Mouse (Mus musculus) neural tube, embryonic 14.5 days (tissue): ENCODE measurements around the gene Per2. TPM values are rescaled to one million over a fixed set of nuclear protein-coding genes. Genes with fewer than 3 reads are reported as not detected.
"Not testable (repeated sequence)": the region's sequence is repeated elsewhere in the genome, so short reads cannot be mapped to it uniquely, and the experiment has no call there.

ENCODE experiments used
- ATAC-seq: fragments of 200-750 bp; cut with Nextera tagmentation; 2 replicates; pipeline ENCODE4 v1.8.0; 2017; ENCODE audit warnings: low read depth, mild to moderate bottlenecking, moderate TSS enrichment, moderate library complexity
- H3K27ac ChIP-seq: fragments of 300-500 bp; sonication (generic); 2 replicates; pipeline ENCODE4 v1.5.1; 2014; ENCODE audit warnings: low read depth, mild to moderate bottlenecking, control low read depth, low read length, moderate library complexity, mixed read lengths
- H3K27me3 ChIP-seq: fragments of 300-500 bp; sonication (generic); 2 replicates; pipeline ENCODE4 v1.6.1; 2014; ENCODE audit warnings: low read length; ENCODE audit not compliant: control insufficient read depth, insufficient read depth
- H3K36me3 ChIP-seq: fragments of 300-500 bp; sonication (generic); 2 replicates; pipeline ENCODE4 v1.6.1; 2014; ENCODE audit warnings: low read length, mixed read lengths; ENCODE audit not compliant: control insufficient read depth, insufficient read depth
- H3K4me1 ChIP-seq: fragments of 300-500 bp; sonication (generic); 2 replicates; pipeline ENCODE4 v1.6.1; 2014; ENCODE audit warnings: low read length; ENCODE audit not compliant: control insufficient read depth, insufficient read depth
- H3K4me2 ChIP-seq: fragments of 300-500 bp; sonication (generic); 2 replicates; pipeline ENCODE4 v1.6.1; 2014; ENCODE audit warnings: mild to moderate bottlenecking, low read depth, low read length, control low read depth
- H3K4me3 ChIP-seq: fragments of 300-500 bp; sonication (generic); 2 replicates; pipeline ENCODE4 v1.5.1; 2014; ENCODE audit warnings: low read depth, low read length, control low read depth, mixed read lengths
- H3K9ac ChIP-seq: fragments of 300-500 bp; sonication (generic); replicated peaks from 2 replicates; pipeline ENCODE4 v1.6.1; 2014; ENCODE audit warnings: low read depth, mild to moderate bottlenecking, control low read depth, low read length, mixed read lengths
- H3K9me3 ChIP-seq: fragments of 300-500 bp; sonication (generic); 2 replicates; pipeline ENCODE4 v1.6.1; 2016; ENCODE audit warnings: low read length; ENCODE audit not compliant: control insufficient read depth
- WGBS: fragments of 180-500 bp; shearing (Covaris S2); extraction: QIAGEN DNeasy Blood & Tissue Kit; methylation state at CpG from one replicate; pipeline ENCODE4 v1.1.7; 2014; 5-methylcytosine and 5-hydroxymethylcytosine counted together
- polyA plus RNA-seq: library from polyadenylated mRNA; unstranded; fragments of >200 nt; fragmentation: Nextera tagmentation; extraction: Ambion mirVana; gene quantifications from 2 replicates; pipeline ENCODE4 v1.2.1, GENCODE M21; 2014

Per2 gene
- polyA plus RNA-seq, 1 experiment from 2014 or later, result 3.7 TPM

DNA sequence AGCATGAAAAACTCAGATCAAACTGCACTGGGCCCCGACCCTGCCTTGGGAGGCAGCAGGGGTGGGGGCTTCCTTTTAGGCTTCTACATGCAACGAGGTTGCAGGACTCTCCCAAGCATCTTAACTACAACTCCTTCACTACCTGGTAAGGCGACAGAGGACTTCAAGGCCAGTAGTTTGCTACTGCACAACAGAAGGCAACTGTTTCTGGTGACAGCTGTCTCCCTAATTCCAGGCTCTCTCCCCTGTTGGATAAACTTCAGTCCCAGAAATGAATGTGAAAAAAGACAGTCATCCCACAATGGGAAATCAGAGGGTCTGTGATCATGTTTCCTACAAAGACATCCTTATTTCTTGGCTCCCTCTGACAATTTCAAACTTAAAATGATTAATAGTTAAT is 26.3 kb upstream of the Per2 start:
- Histone ChIP-seq H3K4me2 (no peak overlapping the region), H3K36me3 (no peaks in the 10 kb centered on the region), H3K27me3 (no peaks in the 10 kb centered on the region), H3K4me3 (no peak overlapping the region), H3K4me1 (no peaks in the 10 kb centered on the region), H3K27ac (no peak overlapping the region), H3K9me3 (no peaks in the 10 kb centered on the region), H3K9ac (no peak overlapping the region)
- ATAC-seq, result no peak
- WGBS, result 66% methylated on average over 3 of the region's 3 CpGs

- ATAC-seq, result no peak
- Histone ChIP-seq H3K4me1 (no peaks in the 10 kb centered on the region), H3K27ac (no peak overlapping the region), H3K27me3 (no peaks in the 10 kb centered on the region), H3K9ac (no peak overlapping the region), H3K9me3 (no peaks in the 10 kb centered on the region), H3K36me3 (no peaks in the 10 kb centered on the region), H3K4me2 (no peak overlapping the region), H3K4me3 (no peak overlapping the region)
- 80% methylated on average over 5 of the region's 5 CpGs for WGBS
These were observed 24.9 kb upstream of the Per2 start for GRCm38 (mm10) chr1:91484011-91484346.

DNA sequence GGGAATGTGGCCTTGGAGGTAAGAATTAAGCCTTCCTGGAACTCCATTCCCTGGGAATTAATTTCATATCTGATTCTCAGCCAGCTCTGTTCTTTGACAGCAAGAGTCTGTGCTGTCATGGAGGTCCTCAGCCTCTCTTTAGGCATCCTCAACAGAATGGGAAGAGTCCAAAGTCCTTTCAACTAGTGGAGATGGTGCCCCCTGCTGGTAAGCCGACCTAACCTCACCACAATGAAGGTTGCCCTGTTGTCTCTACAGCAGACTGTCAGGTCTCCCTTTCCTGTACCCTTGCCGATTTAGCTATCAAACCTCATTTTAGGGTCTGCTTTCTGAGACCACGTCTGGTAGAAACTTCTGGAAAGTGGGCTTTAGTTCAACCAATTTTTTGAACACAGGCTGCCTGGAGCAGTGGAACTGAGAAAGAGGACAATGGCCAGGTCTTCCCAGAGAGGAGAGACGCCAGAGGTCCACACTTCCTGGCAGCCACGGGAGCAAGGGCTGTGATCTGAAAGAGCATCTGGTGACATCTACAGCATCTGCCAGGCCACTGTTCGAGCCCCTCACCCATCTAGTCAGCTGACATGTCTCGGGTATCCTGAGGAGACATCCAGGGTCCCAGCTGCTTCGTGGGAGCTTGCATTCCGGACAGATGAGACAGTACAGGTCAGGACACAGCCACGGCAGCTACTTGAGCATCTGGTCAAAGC is 24.3 kb upstream of the Per2 start:
- no peaks in the 10 kb centered on the region for H3K4me1 ChIP-seq
- no peak overlapping the region for H3K9ac ChIP-seq
- no peak overlapping the region for H3K27ac ChIP-seq
- H3K9me3 ChIP-seq, result no peaks in the 10 kb centered on the region
- H3K36me3 ChIP-seq, result no peaks in the 10 kb centered on the region
- H3K4me2 ChIP-seq, result no peak overlapping the region
- H3K27me3 ChIP-seq, result no peaks in the 10 kb centered on the region
- WGBS, result 52% methylated on average over 10 of the region's 10 CpGs
- H3K4me3 ChIP-seq, result no peak overlapping the region
- ATAC-seq, result peak; percentile 61; the same call in 1 of the 2 replicates

DNA sequence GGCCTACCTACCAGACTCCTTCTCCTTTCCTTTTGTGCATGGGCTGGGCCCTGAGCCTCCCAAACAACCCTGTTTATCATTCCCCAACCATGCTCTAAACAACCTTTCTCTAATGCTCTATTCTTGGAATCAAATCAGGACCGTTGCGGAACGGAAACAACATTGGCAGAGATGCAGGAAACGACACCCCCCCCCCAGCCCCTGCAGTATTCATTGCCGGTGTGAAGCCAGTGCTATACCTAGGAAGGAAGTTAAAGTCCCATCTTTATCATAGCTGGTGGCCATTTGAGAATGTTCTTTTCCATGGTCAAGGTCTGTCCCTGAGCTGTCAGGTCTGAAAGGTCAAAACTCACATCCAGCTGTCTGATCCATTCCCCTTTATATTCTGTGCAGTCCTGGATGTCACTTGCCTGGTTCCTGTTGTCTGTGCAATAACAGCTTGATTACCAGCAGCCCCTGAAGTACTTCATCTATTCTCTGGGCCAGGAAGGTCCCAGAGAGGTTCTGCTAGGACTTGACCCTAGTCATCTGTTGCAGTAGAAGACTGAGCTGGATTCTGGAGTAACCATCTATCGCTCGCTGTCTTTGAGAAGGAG is 23.6 kb upstream of the Per2 start:
- ATAC-seq, result no peak
- Histone ChIP-seq H3K27me3 (no peaks in the 10 kb centered on the region), H3K9me3 (no peaks in the 10 kb centered on the region), H3K4me3 (no peak overlapping the region), H3K27ac (no peak overlapping the region), H3K4me2 (no peak overlapping the region), H3K4me1 (no peaks in the 10 kb centered on the region), H3K36me3 (no peaks in the 10 kb centered on the region), H3K9ac (no peak overlapping the region)
- 77% methylated on average over 7 of the region's 7 CpGs for WGBS

- ATAC-seq, result no peak
- Histone ChIP-seq H3K27ac (no peak overlapping the region), H3K27me3 (no peaks in the 10 kb centered on the region), H3K4me3 (no peak overlapping the region), H3K36me3 (no peaks in the 10 kb centered on the region), H3K4me2 (no peak overlapping the region), H3K4me1 (no peaks in the 10 kb centered on the region), H3K9me3 (no peaks in the 10 kb centered on the region), H3K9ac (no peak overlapping the region)
- 97% methylated on average over 1 of the region's 1 CpGs for WGBS
These were observed 19.8 kb upstream of the Per2 start for GRCm38 (mm10) chr1:91478958-91479357.

GRCm38 (mm10) chr1:91478145-91478544 is 19.0 kb upstream of the Per2 start:
- not testable (repeated sequence) for H3K4me1 ChIP-seq, H3K27me3 ChIP-seq, H3K9me3 ChIP-seq, H3K4me2 ChIP-seq, H3K27ac ChIP-seq, H3K36me3 ChIP-seq, ATAC-seq, H3K4me3 ChIP-seq, H3K9ac ChIP-seq
- WGBS, result 94% methylated on average over 9 of the region's 13 CpGs

- no peaks in the 10 kb centered on the region for H3K4me1 ChIP-seq
- H3K27me3 ChIP-seq, result no peaks in the 10 kb centered on the region
- ATAC-seq, result no peak
- no peaks in the 10 kb centered on the region for H3K36me3 ChIP-seq
- H3K4me3 ChIP-seq, result no peak overlapping the region
- WGBS, result 82% methylated on average over 4 of the region's 4 CpGs
- H3K9me3 ChIP-seq, result no peaks in the 10 kb centered on the region
- no peak overlapping the region for H3K9ac ChIP-seq
- no peak overlapping the region for H3K27ac ChIP-seq
- no peak overlapping the region for H3K4me2 ChIP-seq
These were observed 10.8 kb upstream of the Per2 start for GRCm38 (mm10) chr1:91469888-91470419.

GRCm38 (mm10) chr1:91466186-91466585 is 7.1 kb upstream of the Per2 start:
- Histone ChIP-seq H3K27ac (no peak overlapping the region), H3K27me3 (no peaks in the 10 kb centered on the region)
- 96% methylated on average over 6 of the region's 6 CpGs for WGBS

GRCm38 (mm10) chr1:91465244-91465643 is 6.1 kb upstream of the Per2 start:
- Histone ChIP-seq H3K9ac (no peak overlapping the region), H3K27ac (no peak overlapping the region), H3K36me3 (no peaks in the 10 kb centered on the region), H3K4me1 (no peaks in the 10 kb centered on the region), H3K9me3 (no peaks in the 10 kb centered on the region), H3K4me2 (no peak overlapping the region), H3K27me3 (no peaks in the 10 kb centered on the region), H3K4me3 (no peak overlapping the region)
- 29% methylated on average over 1 of the region's 1 CpGs for WGBS
- ATAC-seq, result no peak

More at GRCm38 (mm10) chr1:91466186-91466585, 7.1 kb upstream of the Per2 start:
- ATAC-seq, result no peak
- Histone ChIP-seq H3K4me2 (no peak overlapping the region), H3K4me3 (no peak overlapping the region), H3K4me1 (no peaks in the 10 kb centered on the region), H3K36me3 (no peaks in the 10 kb centered on the region), H3K9me3 (no peaks in the 10 kb centered on the region), H3K9ac (no peak overlapping the region)
